Mouse (Mus musculus) MEL (cell line): ENCODE measurements at regions not wholly inside any gene's neighbourhood (a gene's known extent, or its start where the extent isn't known, plus 50 kb on each side); places are given as distances from the start of the nearest gene placed in this dataset.
"Not testable (repeated sequence)": the region's sequence is repeated elsewhere in the genome, so short reads cannot be mapped to it uniquely, and the experiment has no call there.

Experiments
- JUND ChIP-seq: IDR thresholded peaks from 2 replicates; pipeline ENCODE4 v1.6.1; 2011; ENCODE audit warnings: low read depth, mild to moderate bottlenecking, improper control_type of control experiment, low read length
- TAL1 ChIP-seq: IDR thresholded peaks from 2 replicates; pipeline ENCODE4 v1.6.1; 2012; ENCODE audit warnings: mild to moderate bottlenecking, inconsistent platforms, low read length, moderate library complexity, mixed read lengths

- not testable (repeated sequence) for TF ChIP-seq TAL1, JUND
These were observed 67.9 kb upstream of the Zfp709 start for GRCm38 (mm10) chr8:71813889-71814288.
